Mouse (Mus musculus): ENCODE measurements around the gene Rab3il1. TPM values are rescaled to one million over a fixed set of nuclear protein-coding genes. Genes with fewer than 3 reads are reported as not detected.

Rab3il1 gene
- total and polyA plus RNA-seq, 2 experiments from 2014 or later, result 17.9 to 27.4 TPM

DNA sequence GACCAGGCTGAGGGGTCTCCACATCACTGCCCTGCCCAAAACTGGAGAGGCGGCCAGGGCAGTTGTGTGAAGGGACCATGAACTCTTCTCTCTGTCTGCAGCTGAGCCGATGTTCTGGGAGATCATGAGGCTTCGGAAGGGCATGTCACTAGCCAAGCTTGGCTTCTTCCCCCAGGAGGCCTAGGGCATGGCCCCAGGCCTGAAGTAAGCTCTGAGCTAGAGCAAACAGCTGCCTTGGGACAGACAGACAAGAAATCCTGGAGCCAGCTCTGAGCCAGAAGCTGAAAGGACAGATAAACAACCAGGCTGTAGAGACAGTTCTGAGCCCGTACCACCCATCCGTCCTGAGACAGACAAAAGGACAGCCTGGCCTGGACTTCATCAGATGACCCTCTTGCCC lies 32.9 kb downstream of the Rab3il1 start:
- ATAC-seq (ENCODE audit: insufficient read depth, low read depth), result no peak
- H3K27ac ChIP-seq (ENCODE audit: low read depth), result no peak overlapping the region
- no peak overlapping the region for H3K4me2 ChIP-seq (ENCODE audit: low read depth, low read length)
- H3K27me3 ChIP-seq (ENCODE audit: control insufficient read depth, insufficient read depth, low read length), result no peaks in the 10 kb centered on the region
- H3K4me3 ChIP-seq (ENCODE audit: low read depth, low read length), result no peak overlapping the region
- H3K9me3 ChIP-seq (replicated peaks; ENCODE audit: control insufficient read depth, low read length), result no peaks in the 10 kb centered on the region
- TF ChIP-seq EP300 (IDR thresholded peaks at IDR 0.05; ENCODE audit: low read depth) (no peak), CTCF (IDR thresholded peaks at IDR 0.05; ENCODE audit: low read depth) (no peak)
- no peak overlapping the region for H3K9ac ChIP-seq (replicated peaks; ENCODE audit: low read depth, low read length)
- DNase-seq (ENCODE audit: low spot score), result no peak
- WGBS, result 83% methylated on average over 5 of the region's 5 CpGs
- peaks cover 19% of the 10 kb centered on the region; the same call in 1 of the 2 replicates for H3K4me1 ChIP-seq (ENCODE audit: control insufficient read depth, insufficient read depth)
- H3K36me3 ChIP-seq (replicated peaks; ENCODE audit: control insufficient read depth, insufficient read depth, low read length), result 0 out of 2 replicates have a peak, but pooled peaks cover 9% of the 10 kb centered on the region

DNA sequence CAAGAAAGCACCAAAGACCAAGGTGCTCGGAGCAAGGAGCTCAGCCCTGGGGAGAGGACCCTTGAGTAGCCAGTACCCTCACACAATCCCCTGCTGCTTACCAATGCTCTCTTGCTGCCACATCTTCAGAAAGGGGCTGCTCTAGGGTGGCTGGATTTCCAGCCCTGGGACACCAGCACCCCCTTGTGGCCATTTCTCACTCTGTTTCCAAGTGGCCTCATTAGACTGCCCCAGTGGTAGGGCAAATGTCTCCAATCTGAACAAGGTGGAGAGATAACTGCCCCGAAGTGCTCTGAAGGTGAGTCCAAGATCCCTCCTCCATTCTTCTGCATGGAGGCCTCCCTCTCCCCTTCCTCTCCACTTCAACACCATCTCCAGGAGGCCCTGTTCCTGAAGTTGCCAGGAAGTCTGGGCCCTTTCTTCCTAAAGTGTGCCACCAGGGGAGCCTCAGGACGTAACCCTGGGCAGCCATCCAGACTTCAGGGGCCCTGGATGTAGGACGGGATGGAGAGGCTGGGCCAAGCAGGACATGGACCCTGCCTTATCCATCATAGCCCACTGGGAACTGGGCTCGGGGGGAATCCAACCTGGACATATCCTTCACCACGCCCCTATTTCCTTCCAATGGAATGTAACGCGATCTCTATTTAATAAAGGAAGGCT lies 33.4 kb downstream of the Rab3il1 start:
- Histone ChIP-seq H3K9me3 (replicated peaks; ENCODE audit: control insufficient read depth, low read length) (no peaks in the 10 kb centered on the region), H3K4me2 (ENCODE audit: low read depth, low read length) (no peak overlapping the region), H3K4me3 (ENCODE audit: low read depth, low read length) (no peak overlapping the region), H3K27me3 (ENCODE audit: control insufficient read depth, insufficient read depth, low read length) (no peaks in the 10 kb centered on the region), H3K27ac (ENCODE audit: low read depth) (no peak overlapping the region), H3K4me1 (ENCODE audit: control insufficient read depth, insufficient read depth) (peaks cover 24% of the 10 kb centered on the region; the same call in 1 of the 2 replicates), H3K9ac (replicated peaks; ENCODE audit: low read depth, low read length) (no peak overlapping the region), H3K36me3 (replicated peaks; ENCODE audit: control insufficient read depth, insufficient read depth, low read length) (0 out of 2 replicates have a peak, but pooled peaks cover 5% of the 10 kb centered on the region)
- peak; percentile 50; the same call in 1 of the 2 replicates for ATAC-seq (ENCODE audit: insufficient read depth, low read depth)
- TF ChIP-seq EP300 (IDR thresholded peaks at IDR 0.05; ENCODE audit: low read depth), result no peak
- peak; percentile 91 for TF ChIP-seq CTCF (IDR thresholded peaks at IDR 0.05; ENCODE audit: low read depth)
- peak; percentile 71 for DNase-seq (ENCODE audit: low spot score)
- WGBS, result 46% methylated on average over 8 of the region's 8 CpGs

DNA sequence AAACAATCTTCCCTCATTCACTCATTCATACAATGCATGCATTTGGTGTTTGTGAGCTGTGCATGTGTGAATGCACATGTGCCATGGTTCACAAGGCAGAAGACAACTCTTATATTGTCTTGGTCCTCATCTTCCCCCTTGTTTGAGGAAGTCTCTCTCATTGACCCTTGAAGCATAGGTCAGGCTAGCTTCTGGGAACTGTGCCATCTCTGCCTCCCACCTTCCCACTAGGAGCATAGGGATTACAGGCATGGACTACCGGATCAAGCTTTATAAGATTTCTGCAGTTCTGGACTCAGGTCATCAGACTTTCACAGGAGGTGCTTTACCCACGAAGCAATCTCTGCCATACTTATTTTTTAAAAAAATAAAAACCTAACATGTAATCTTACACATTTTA lies 36.1 kb downstream of the Rab3il1 start:
- Histone ChIP-seq H3K4me1 (ENCODE audit: control insufficient read depth, insufficient read depth) (peaks cover 41% of the 10 kb centered on the region), H3K9ac (replicated peaks; ENCODE audit: low read depth, low read length) (no peak overlapping the region), H3K27me3 (ENCODE audit: control insufficient read depth, insufficient read depth, low read length) (no peaks in the 10 kb centered on the region), H3K9me3 (replicated peaks; ENCODE audit: control insufficient read depth, low read length) (no peaks in the 10 kb centered on the region), H3K4me2 (ENCODE audit: low read depth, low read length) (no peak overlapping the region), H3K4me3 (ENCODE audit: low read depth, low read length) (no peak overlapping the region), H3K36me3 (replicated peaks; ENCODE audit: control insufficient read depth, insufficient read depth, low read length) (no peaks in the 10 kb centered on the region), H3K27ac (ENCODE audit: low read depth) (no peak overlapping the region)
- no peak for DNase-seq (ENCODE audit: low spot score)
- 38% methylated on average over 2 of the region's 2 CpGs for WGBS
- no peak for ATAC-seq (ENCODE audit: insufficient read depth, low read depth)
- TF ChIP-seq EP300 (IDR thresholded peaks at IDR 0.05; ENCODE audit: low read depth), result no peak
- no peak for TF ChIP-seq CTCF (IDR thresholded peaks at IDR 0.05; ENCODE audit: low read depth)

DNA sequence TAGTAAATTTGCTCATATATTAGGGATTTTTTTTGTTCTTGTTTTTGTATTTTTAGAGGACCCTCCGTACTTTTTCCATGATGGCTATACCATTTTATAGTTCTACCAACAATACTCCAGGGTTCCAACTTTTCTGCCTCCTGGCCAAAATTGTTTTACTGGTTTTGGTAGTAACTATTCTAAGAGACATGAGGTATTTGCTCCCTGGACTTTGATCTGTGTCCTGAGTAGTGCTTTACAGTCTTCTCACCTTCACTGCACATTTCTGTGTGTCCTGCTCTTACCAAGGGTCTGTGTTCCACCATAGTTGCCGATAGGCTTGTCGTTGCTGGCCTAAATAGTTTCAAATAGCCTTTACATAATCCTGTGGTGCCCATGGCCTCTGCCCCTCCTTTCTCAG lies 36.9 kb downstream of the Rab3il1 start:
- 48% methylated on average over 3 of the region's 3 CpGs for WGBS
- Histone ChIP-seq H3K4me1 (ENCODE audit: control insufficient read depth, insufficient read depth) (peaks cover 50% of the 10 kb centered on the region), H3K27ac (ENCODE audit: low read depth) (peak overlapping the region; percentile 88), H3K9ac (replicated peaks; ENCODE audit: low read depth, low read length) (no peak overlapping the region; the same call in 1 of the 2 replicates), H3K4me2 (ENCODE audit: low read depth, low read length) (no peak overlapping the region), H3K9me3 (replicated peaks; ENCODE audit: control insufficient read depth, low read length) (no peaks in the 10 kb centered on the region), H3K36me3 (replicated peaks; ENCODE audit: control insufficient read depth, insufficient read depth, low read length) (no peaks in the 10 kb centered on the region), H3K27me3 (ENCODE audit: control insufficient read depth, insufficient read depth, low read length) (no peaks in the 10 kb centered on the region), H3K4me3 (ENCODE audit: low read depth, low read length) (no peak overlapping the region)
- ATAC-seq (ENCODE audit: insufficient read depth, low read depth) (no peak), DNase-seq (ENCODE audit: low spot score) (no peak)
- TF ChIP-seq EP300 (IDR thresholded peaks at IDR 0.05; ENCODE audit: low read depth) (no peak), CTCF (IDR thresholded peaks at IDR 0.05; ENCODE audit: low read depth) (no peak)

DNA sequence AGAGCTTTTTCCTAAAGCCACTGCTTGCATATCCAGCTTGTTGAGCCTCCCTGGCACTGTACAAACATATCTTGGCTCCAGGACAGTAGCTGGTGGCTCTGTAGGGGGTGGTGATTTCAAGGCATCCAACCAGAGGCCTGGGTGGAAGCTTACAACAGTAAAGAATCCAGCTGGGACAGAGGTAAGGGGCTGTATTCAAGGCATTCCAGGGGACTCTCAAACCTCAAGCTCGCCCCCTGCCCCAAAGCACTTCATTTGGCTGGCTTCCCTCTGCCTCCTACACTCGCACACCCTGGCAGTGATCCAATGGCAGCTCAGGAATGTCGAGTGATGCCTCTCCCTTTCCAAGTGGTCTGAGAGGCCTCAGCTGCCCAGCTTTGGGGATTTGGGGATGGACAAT lies 37.4 kb downstream of the Rab3il1 start:
- no peaks in the 10 kb centered on the region for H3K36me3 ChIP-seq (replicated peaks; ENCODE audit: control insufficient read depth, insufficient read depth, low read length)
- DNase-seq (ENCODE audit: low spot score), result peak; percentile 67
- WGBS, result 0% methylated on average over 3 of the region's 3 CpGs
- 0 out of 2 replicates have a peak overlapping the region, but pooled peaks have one; percentile 4 for H3K4me2 ChIP-seq (ENCODE audit: low read depth, low read length)
- H3K27me3 ChIP-seq (ENCODE audit: control insufficient read depth, insufficient read depth, low read length), result no peaks in the 10 kb centered on the region
- TF ChIP-seq CTCF (IDR thresholded peaks at IDR 0.05; ENCODE audit: low read depth) (no peak), EP300 (IDR thresholded peaks at IDR 0.05; ENCODE audit: low read depth) (peak; percentile 43; the same call in 1 of the 2 replicates)
- H3K27ac ChIP-seq (ENCODE audit: low read depth), result peak overlapping the region; percentile 88
- ATAC-seq (ENCODE audit: insufficient read depth, low read depth), result no peak
- no peaks in the 10 kb centered on the region for H3K9me3 ChIP-seq (replicated peaks; ENCODE audit: control insufficient read depth, low read length)
- no peak overlapping the region; the same call in 1 of the 2 replicates for H3K9ac ChIP-seq (replicated peaks; ENCODE audit: low read depth, low read length)
- H3K4me3 ChIP-seq (ENCODE audit: low read depth, low read length), result no peak overlapping the region
- H3K4me1 ChIP-seq (ENCODE audit: control insufficient read depth, insufficient read depth), result peaks cover 53% of the 10 kb centered on the region

Data from heart, postnatal 0 days (tissue).